In the genomic region with DNA sequence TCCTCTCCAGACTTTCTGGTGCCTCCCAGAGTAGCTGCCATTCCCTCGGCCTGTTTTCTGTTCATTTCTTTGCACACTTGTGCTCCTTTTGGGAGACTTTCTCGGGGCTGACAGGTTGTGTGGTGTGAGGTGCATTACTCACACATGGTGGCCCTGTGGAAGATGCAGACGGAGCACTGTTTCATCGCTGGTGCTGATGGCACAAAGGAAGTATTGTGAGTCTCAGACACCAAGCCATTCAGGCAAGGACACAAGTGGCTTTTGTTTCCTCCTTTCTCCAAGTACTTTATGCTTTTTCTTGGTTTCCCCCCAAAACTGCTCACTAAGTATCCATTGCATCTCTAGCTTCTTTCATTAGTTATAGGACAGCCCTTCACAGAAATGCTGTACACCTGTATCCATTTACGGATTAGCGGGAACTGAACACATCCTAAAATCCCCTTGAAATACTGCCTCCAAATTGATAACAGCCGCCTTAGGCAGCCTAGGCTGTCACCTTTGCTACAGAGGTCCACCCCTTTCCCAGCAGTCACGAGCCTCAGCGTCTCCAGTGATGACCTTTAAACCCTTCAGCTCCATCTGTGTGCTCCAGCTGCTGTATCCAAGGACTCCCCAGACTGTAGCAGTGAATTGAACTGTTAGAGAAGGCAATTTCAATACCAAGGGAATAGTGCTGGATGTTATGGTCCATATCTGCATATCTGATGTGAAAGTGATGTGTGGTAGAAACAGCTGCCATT, we compare ENCODE assay signal across 12 mouse cellular contexts.
DNase-seq lines count a peak whose midpoint lies in the region; ATAC-seq and TF ChIP-seq lines count a peak whose summit lies in the region.
"Had no signal": no experiment of that assay in that cellular context is flagged by ENCODE, and none has a peak within 500 bp of the region (broad histone marks: within the 10 kb centered on the region; RNA-seq: fewer than 3 reads in every experiment).

No protein-coding gene starts in this region.

- peaks cover 27% of the 10 kb centered on the region for H3K4me1 ChIP-seq in kidney, adult 2 months (ENCODE audit: control insufficient read depth, insufficient read depth, low read length)
- peaks cover 21% of the 10 kb centered on the region for H3K4me1 ChIP-seq in kidney, embryonic 16.5 days (ENCODE audit: insufficient read depth, low read length)

- no peaks in the 10 kb centered on the region for H3K27me3 ChIP-seq in kidney, adult 2 months (replicated peaks; ENCODE audit: control insufficient read depth, insufficient read depth, low read length)
- no peaks in the 10 kb centered on the region for H3K27me3 ChIP-seq in kidney, embryonic 16.5 days (ENCODE audit: insufficient read depth, low read length)
- H3K27me3 ChIP-seq: hindbrain, embryonic 15.5 days had no signal

- peak; percentile 75 for DNase-seq in kidney, adult 2 months
- DNase-seq in embryo, embryonic 10 days (ENCODE audit: low spot score), result peak; percentile 67
- DNase-seq in forelimb bud, embryonic 11.5 days (ENCODE audit: low read depth, low spot score), result peak; percentile 52
- DNase-seq in mesoderm, embryonic 11.5 days (ENCODE audit: low read depth, low spot score), result peak; percentile 61
- DNase-seq in gastrocnemius, adult 8-10 months (ENCODE audit: low spot score in 2 of 2), result no peak
- no peak for DNase-seq in left cerebral cortex, adult 9 months (ENCODE audit: low spot score in 2 of 2)
- DNase-seq: cerebellum, postnatal 10 days; gastrocnemius, postnatal 10 days; thymus, postnatal 14 days had no signal

- no peaks in the 10 kb centered on the region for H3K36me3 ChIP-seq in kidney, adult 2 months (ENCODE audit: control insufficient read depth, insufficient read depth, low read length)
- no peaks in the 10 kb centered on the region for H3K36me3 ChIP-seq in kidney, embryonic 16.5 days (ENCODE audit: insufficient read depth, low read length)
- H3K36me3 ChIP-seq: hindbrain, embryonic 15.5 days had no signal

- TF ChIP-seq CTCF in kidney, adult 2 months (conservative IDR thresholded peaks at IDR 0.05; ENCODE audit: insufficient read depth, insufficient read length, low read depth, low read length), result no peak

- H3K4me3 ChIP-seq in kidney, adult 2 months (ENCODE audit: insufficient read depth, low read depth, low read length), result no peak overlapping the region
- H3K4me3 ChIP-seq in kidney, embryonic 16.5 days (ENCODE audit: low read length), result no peak overlapping the region
- H3K4me3 ChIP-seq: hindbrain, embryonic 15.5 days had no signal

- H3K27ac ChIP-seq in kidney, adult 2 months (ENCODE audit: insufficient read depth, low read depth, low read length), result no peak overlapping the region
- H3K27ac ChIP-seq in kidney, embryonic 16.5 days (ENCODE audit: low read length), result no peak overlapping the region
- H3K27ac ChIP-seq: hindbrain, embryonic 15.5 days had no signal

- ATAC-seq in kidney, embryonic 16.5 days (ENCODE audit: low FRiP score, low TSS enrichment), result no peak

- no peak overlapping the region for H3K4me2 ChIP-seq in kidney, embryonic 16.5 days (replicated peaks; ENCODE audit: low read depth, low read length)
- H3K4me2 ChIP-seq: heart, embryonic 11.5 days; hindbrain, embryonic 15.5 days had no signal

- H3K9me3 ChIP-seq in kidney, embryonic 16.5 days (ENCODE audit: low read length), result no peaks in the 10 kb centered on the region
- H3K9me3 ChIP-seq: hindbrain, embryonic 15.5 days had no signal

- 71% methylated on average over 9 of the region's 9 CpGs for WGBS in kidney, adult 2 months
- WGBS in kidney, embryonic 16.5 days, result 57% methylated on average over 9 of the region's 9 CpGs

- H3K9ac ChIP-seq in kidney, embryonic 16.5 days (replicated peaks; ENCODE audit: low read length), result no peak overlapping the region
- H3K9ac ChIP-seq: hindbrain, embryonic 15.5 days had no signal

- no peak for TF ChIP-seq POLR2A in kidney, adult 2 months (IDR thresholded peaks at IDR 0.05; ENCODE audit: low read depth, low read length)

Comparison
In these comparisons a context has a peak if more than half of its experiments do, and no peak if none do; other contexts are left out.
1. DNase-seq: peak in kidney, adult 2 months (single experiment), embryo, embryonic 10 days (single experiment), forelimb bud, embryonic 11.5 days (single experiment) and mesoderm, embryonic 11.5 days (single experiment); none in gastrocnemius, adult 8-10 months (0 of 2) and left cerebral cortex, adult 9 months (0 of 2).